ENCODE assay signal across 38 mouse cellular contexts in the genomic region with DNA sequence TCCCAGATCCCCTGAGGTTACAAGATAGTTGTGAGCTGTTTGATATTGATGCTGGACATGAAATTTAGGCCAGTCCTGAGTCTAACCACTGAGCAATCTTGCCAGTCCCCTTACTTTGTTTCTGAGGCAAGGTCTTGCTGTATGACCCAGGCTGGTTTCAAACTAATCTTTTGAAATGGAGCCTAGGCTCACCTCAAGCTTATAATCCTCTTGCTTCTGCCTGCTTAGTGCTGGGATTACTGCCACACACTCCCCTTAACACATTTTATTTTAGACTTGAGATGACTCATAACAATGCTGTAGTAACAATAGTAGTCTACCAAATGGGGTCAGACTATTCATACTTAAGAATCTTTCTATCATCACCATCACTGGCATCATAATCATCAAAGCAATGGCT. TPM values are rescaled to one million over a fixed set of nuclear protein-coding genes. Genes with fewer than 3 reads are reported as not detected.
"Had no signal": no experiment of that assay in that cellular context is flagged by ENCODE, and none has a peak within 500 bp of the region (broad histone marks: within the 10 kb centered on the region; RNA-seq: fewer than 3 reads in every experiment).

No protein-coding gene starts in this region.

- ATAC-seq: hindbrain, embryonic 16.5 days; inflammation-experienced regulatory T-cells, adult 6 months; intestine, embryonic 15.5 days; intestine, postnatal 0 days; liver, embryonic 12.5 days had no signal

- H3K27ac ChIP-seq: gastrocnemius, adult 2 months; heart, adult 2 months; heart, embryonic 13.5 days; heart, embryonic 15.5 days; hindbrain, embryonic 10.5 days; hindbrain, embryonic 12.5 days; hindbrain, embryonic 14.5 days; intestine, embryonic 15.5 days; limb, embryonic 13.5 days; limb, embryonic 15.5 days; liver, embryonic 12.5 days; liver, embryonic 14.5 days had no signal

- H3K36me3 ChIP-seq: heart, embryonic 13.5 days; heart, embryonic 15.5 days; hindbrain, embryonic 10.5 days; hindbrain, embryonic 12.5 days; intestine, embryonic 15.5 days; limb, embryonic 13.5 days; limb, embryonic 15.5 days; liver, embryonic 12.5 days had no signal

- H3K4me3 ChIP-seq: gastrocnemius, adult 2 months; heart, adult 2 months; heart, embryonic 13.5 days; heart, embryonic 15.5 days; hindbrain, embryonic 10.5 days; hindbrain, embryonic 12.5 days; intestine, embryonic 15.5 days; limb, embryonic 13.5 days; limb, embryonic 15.5 days; liver, embryonic 12.5 days had no signal

- H3K4me2 ChIP-seq: heart, embryonic 13.5 days; heart, embryonic 15.5 days; hindbrain, embryonic 12.5 days; hindbrain, embryonic 14.5 days; intestine, embryonic 15.5 days; limb, embryonic 13.5 days; limb, embryonic 15.5 days; liver, embryonic 12.5 days had no signal

- H3K4me1 ChIP-seq: heart, embryonic 15.5 days; hindbrain, embryonic 10.5 days; intestine, embryonic 15.5 days; liver, embryonic 12.5 days had no signal

- H3K27me3 ChIP-seq: heart, embryonic 15.5 days; intestine, embryonic 15.5 days; limb, embryonic 13.5 days; limb, embryonic 15.5 days had no signal

- DNase-seq: gastrocnemius, adult 2 months; gastrocnemius, postnatal 10 days; gastrocnemius, postnatal 25 days; heart, adult 2 months; heart, postnatal 14 days; heart, postnatal 36 days; kidney, adult 18-20 months; kidney, adult 8-10 months; kidney, postnatal 10 days; kidney, postnatal 25 days; kidney, postnatal 4 days; layer of hippocampus, adult 9-11 months; layer of hippocampus, postnatal 36 days; left cerebral cortex, postnatal 4 days had no signal

- H3K9ac ChIP-seq: heart, embryonic 13.5 days; heart, embryonic 15.5 days; hindbrain, embryonic 12.5 days; hindbrain, embryonic 14.5 days; intestine, embryonic 15.5 days; limb, embryonic 13.5 days; limb, embryonic 15.5 days; liver, embryonic 12.5 days; liver, embryonic 14.5 days had no signal

- H3K9me3 ChIP-seq: heart, embryonic 13.5 days; heart, embryonic 15.5 days; hindbrain, embryonic 10.5 days; hindbrain, embryonic 12.5 days; intestine, embryonic 15.5 days; limb, embryonic 13.5 days; limb, embryonic 15.5 days; liver, embryonic 12.5 days had no signal

RNA-seq across cellular contexts. Expression of a gene that starts 7.4 kb away (rescaled TPM):
- total RNA-seq: gastrocnemius, adult 2 months; gastrocnemius, postnatal 10 days; gastrocnemius, postnatal 25 days; gastrocnemius, postnatal 4 days; granulocyte monocyte progenitor cell, adult 5-6 weeks; heart, adult 2 months; heart, postnatal 14 days; heart, postnatal 36 days; layer of hippocampus, adult 8-10 months; left cerebral cortex, adult 18-20 months; left cerebral cortex, postnatal 10 days; left cerebral cortex, postnatal 25 days; left cerebral cortex, postnatal 4 days; liver, adult 2 months had no signal
- polyA plus RNA-seq: heart, embryonic 13.5 days; heart, embryonic 15.5 days; heart, postnatal 0 days; hindbrain, embryonic 10.5 days; hindbrain, embryonic 12.5 days; hindbrain, embryonic 14.5 days; inflammation-experienced regulatory T-cells, adult 6 months; intestine, embryonic 15.5 days; intestine, postnatal 0 days; kidney, embryonic 14.5 days; kidney, embryonic 16.5 days; limb, embryonic 11.5 days; limb, embryonic 13.5 days; limb, embryonic 15.5 days; liver, adult 2 months; liver, embryonic 12.5 days; liver, embryonic 14.5 days had no signal
